Mouse (Mus musculus) embryonic facial prominence, embryonic 12.5 days (tissue): ENCODE measurements around the gene Anapc1. TPM values are rescaled to one million over a fixed set of nuclear protein-coding genes. Genes with fewer than 3 reads are reported as not detected.

ENCODE experiments used
- ATAC-seq: fragments of 200-750 bp; cut with Nextera tagmentation; 2 replicates; pipeline ENCODE4 v1.8.0; 2017; ENCODE audit not compliant: insufficient number of reproducible peaks, insufficient read depth, low FRiP score, low TSS enrichment
- H3K27ac ChIP-seq: fragments of 300-500 bp; sonication (generic); 2 replicates; pipeline ENCODE4 v1.5.1; 2016; ENCODE audit warnings: mild to moderate bottlenecking
- H3K27me3 ChIP-seq: fragments of 300-500 bp; sonication (generic); 2 replicates; pipeline ENCODE4 v1.6.1; 2016; ENCODE audit warnings: mild to moderate bottlenecking, moderate library complexity
- H3K36me3 ChIP-seq: fragments of 300-500 bp; sonication (generic); 2 replicates; pipeline ENCODE4 v1.6.1; 2016; ENCODE audit warnings: mild to moderate bottlenecking
- H3K4me1 ChIP-seq: fragments of 300-500 bp; sonication (generic); 2 replicates; pipeline ENCODE4 v1.6.1; 2016
- H3K4me2 ChIP-seq: fragments of 300-500 bp; sonication (generic); replicated peaks from 2 replicates; pipeline ENCODE4 v1.6.1; 2016; ENCODE audit warnings: mild to moderate bottlenecking, moderate library complexity
- H3K4me3 ChIP-seq: fragments of 300-500 bp; sonication (generic); 2 replicates; pipeline ENCODE4 v1.5.1; 2016; ENCODE audit warnings: mild to moderate bottlenecking
- H3K9ac ChIP-seq: fragments of 300-500 bp; sonication (generic); 2 replicates; pipeline ENCODE4 v1.6.1; 2016; ENCODE audit warnings: mild to moderate bottlenecking, moderate library complexity
- H3K9me3 ChIP-seq: fragments of 300-500 bp; sonication (generic); 2 replicates; pipeline ENCODE4 v1.6.1; 2016; ENCODE audit warnings: mild to moderate bottlenecking, moderate library complexity
- WGBS: fragments of 180-500 bp; shearing (Covaris S2); methylation state at CpG from one replicate; pipeline ENCODE4 v1.1.7; 2016; 5-methylcytosine and 5-hydroxymethylcytosine counted together
- polyA plus RNA-seq: library from polyadenylated mRNA; unstranded; fragments of >200 nt; fragmentation: Nextera tagmentation; extraction: Ambion mirVana; gene quantifications from 2 replicates; pipeline ENCODE4 v1.2.1, GENCODE M21; 2016

Gene Anapc1
- polyA plus RNA-seq, 1 experiment from 2014 or later = 86.6 TPM

GRCm38 (mm10) chr2:128565904-128566303 is 121.3 kb downstream of the Anapc1 start:
- no peak for ATAC-seq
- Histone ChIP-seq H3K27ac (no peak overlapping the region), H3K4me2 (no peak overlapping the region), H3K27me3 (no peaks in the 10 kb centered on the region), H3K9me3 (no peaks in the 10 kb centered on the region), H3K4me1 (no peaks in the 10 kb centered on the region; the same call in 1 of the 2 replicates), H3K4me3 (no peak overlapping the region), H3K9ac (no peak overlapping the region), H3K36me3 (no peaks in the 10 kb centered on the region)
- 55% methylated on average over 8 of the region's 8 CpGs for WGBS

- ATAC-seq = no peak
- Histone ChIP-seq H3K27ac (no peak overlapping the region), H3K27me3 (no peaks in the 10 kb centered on the region), H3K4me2 (no peak overlapping the region), H3K9me3 (no peaks in the 10 kb centered on the region), H3K4me3 (no peak overlapping the region), H3K36me3 (no peaks in the 10 kb centered on the region), H3K9ac (no peak overlapping the region), H3K4me1 (no peaks in the 10 kb centered on the region; the same call in 1 of the 2 replicates)
- 89% methylated on average over 3 of the region's 3 CpGs for WGBS
These were observed 123.0 kb downstream of the Anapc1 start for GRCm38 (mm10) chr2:128564195-128564594.

Other genes starting within 250 kb of the Anapc1 start
- not detected in 2 replicates for gene Spdye4c, start 96.2 kb downstream of the Anapc1 start, polyA plus RNA-seq
- 14.0 and 15.0 TPM in 2 replicates for gene Mertk, start 11.6 kb upstream of the Anapc1 start, polyA plus RNA-seq
- 30.4 and 31.2 TPM in 2 replicates for gene Tmem87b, start 130.7 kb upstream of the Anapc1 start, polyA plus RNA-seq
- gene Fbln7, start 175.6 kb upstream of the Anapc1 start, polyA plus RNA-seq = 3.4 TPM in 2 replicates